Mouse (Mus musculus): ENCODE measurements around the gene Nptx2. TPM values are rescaled to one million over a fixed set of nuclear protein-coding genes. Genes with fewer than 3 reads are reported as not detected.

Nptx2 gene
- total and polyA plus RNA-seq, 3 experiments, result not detected

GRCm38 (mm10) chr5:144594796-144595195 is 49.1 kb downstream of the Nptx2 start:
- no peak for DNase-seq (ENCODE audit: extremely low read depth)
- Histone ChIP-seq H3K27me3 (replicated peaks) (no peaks in the 10 kb centered on the region), H3K4me3 (replicated peaks in 1 of 3; ENCODE audit: low read depth in 2 of 3, low read length in 2 of 3, poor library complexity in 1 of 3) (no peak overlapping the region), H3K79me2 (replicated peaks; ENCODE audit: control insufficient read depth, extremely low read depth, insufficient read depth, poor library complexity, severe bottlenecking) (no peaks in the 10 kb centered on the region), H3K9ac (ENCODE audit: insufficient read depth, low read depth) (no peak overlapping the region), H3K4me2 (ENCODE audit: insufficient read depth, low read depth, poor library complexity, severe bottlenecking) (no peak overlapping the region), H3K27ac (ENCODE audit: insufficient read depth, low read depth) (no peak overlapping the region), H3K36me3 (replicated peaks in 1 of 2; ENCODE audit: control insufficient read depth in 1 of 2, insufficient read depth in 1 of 2, low read length in 1 of 2) (no peaks in the 10 kb centered on the region), H3K9me3 (replicated peaks; ENCODE audit: low read length) (peaks cover 14% of the 10 kb centered on the region), H3K4me1 (ENCODE audit: control insufficient read depth in 1 of 2, insufficient read depth in 2 of 2) (no peaks in the 10 kb centered on the region)
- in situ Hi-C loops (cut with MboI; ENCODE audit: low pct_ligation_motif_present, low pct_unique_long_range_greater_than_20kb, low sequenced_read_pairs) (no loop called here), dilution Hi-C loops (cut with MboI; ENCODE audit: extremely low pct_ligation_motif_present, extremely low pct_unique_long_range_greater_than_20kb, low sequenced_read_pairs) (no loop called here)
- TF ChIP-seq CTCF (conservative IDR thresholded peaks at IDR 0.05 in 1 of 2, IDR thresholded peaks at IDR 0.05 in 1 of 2; ENCODE audit: low read depth in 2 of 2, low read length in 2 of 2) (no peak), MAX (IDR thresholded peaks at IDR 0.05; ENCODE audit: low read length) (no peak), SIN3A (IDR thresholded peaks at IDR 0.05; ENCODE audit: low read length) (no peak), PAX5 (IDR thresholded peaks at IDR 0.05; ENCODE audit: low read length) (no peak), RAD21 (IDR thresholded peaks at IDR 0.05; ENCODE audit: low read depth, low read length) (no peak), MYC (IDR thresholded peaks at IDR 0.05; ENCODE audit: low read depth, low read length) (no peak), USF2 (conservative IDR thresholded peaks at IDR 0.05; ENCODE audit: low read depth, low read length) (no peak)

Other genes with a start within 250 kb of the Nptx2 start
- 0.04 TPM in 2 replicates for gene Baiap2l1, start 187.8 kb upstream of the Nptx2 start, total RNA-seq (2012; rRNA removed)
- 0.11 and 0.19 TPM in 2 replicates for gene Baiap2l1, start 187.8 kb upstream of the Nptx2 start, total RNA-seq (2014; rRNA removed)
- gene Baiap2l1, start 187.8 kb upstream of the Nptx2 start, polyA plus RNA-seq (2012; ENCODE audit: insufficient read length, low read depth), result 0.40 and 0.59 TPM in 2 replicates
- gene Tmem130, start 215.9 kb downstream of the Nptx2 start, total RNA-seq (2012; rRNA removed), result not detected in 2 replicates
- not detected in 2 replicates for gene Tmem130, start 215.9 kb downstream of the Nptx2 start, total RNA-seq (2014; rRNA removed)
- gene Tmem130, start 215.9 kb downstream of the Nptx2 start, polyA plus RNA-seq (2012; ENCODE audit: insufficient read length, low read depth), result 0.20 TPM in 1 of 2 replicates, not detected in the other
- 55.0 and 55.4 TPM in 2 replicates for gene Trrap, start 221.8 kb downstream of the Nptx2 start, total RNA-seq (2012; rRNA removed)
- gene Trrap, start 221.8 kb downstream of the Nptx2 start, total RNA-seq (2014; rRNA removed), result 15.3 and 18.2 TPM in 2 replicates
- 69.7 and 77.0 TPM in 2 replicates for gene Trrap, start 221.8 kb downstream of the Nptx2 start, polyA plus RNA-seq (2012; ENCODE audit: insufficient read length, low read depth)

Data from CH12.LX (cell line).